Mouse (Mus musculus) intestine, embryonic 15.5 days (tissue): ENCODE results near the gene Nacc1. TPM values are rescaled to one million over a fixed set of nuclear protein-coding genes. Genes with fewer than 3 reads are reported as not detected.

Experiments used
- ATAC-seq: fragments of 200-750 bp; cut with Nextera tagmentation; 2 replicates; pipeline ENCODE4 v1.8.0; 2017; ENCODE audit warnings: moderate TSS enrichment, moderate library complexity
- H3K27ac ChIP-seq: fragments of 300-500 bp; sonication (generic); 2 replicates; pipeline ENCODE4 v1.5.1; 2015; ENCODE audit warnings: mild to moderate bottlenecking, inconsistent platforms
- H3K27me3 ChIP-seq: fragments of 300-500 bp; sonication (generic); replicated peaks from 2 replicates; pipeline ENCODE4 v1.6.1; 2015; ENCODE audit warnings: inconsistent platforms
- H3K36me3 ChIP-seq: fragments of 300-500 bp; sonication (generic); 2 replicates; pipeline ENCODE4 v1.6.1; 2015; ENCODE audit warnings: inconsistent platforms
- H3K4me1 ChIP-seq: fragments of 300-500 bp; sonication (generic); replicated peaks from 2 replicates; pipeline ENCODE4 v1.6.1; 2015; ENCODE audit warnings: inconsistent platforms
- H3K4me2 ChIP-seq: fragments of 300-500 bp; sonication (generic); replicated peaks from 2 replicates; pipeline ENCODE4 v1.6.1; 2015; ENCODE audit warnings: mild to moderate bottlenecking, inconsistent platforms
- H3K4me3 ChIP-seq: fragments of 300-500 bp; sonication (generic); replicated peaks from 2 replicates; pipeline ENCODE4 v1.5.1; 2015; ENCODE audit warnings: inconsistent platforms
- H3K9ac ChIP-seq: fragments of 300-500 bp; sonication (generic); 2 replicates; pipeline ENCODE4 v1.6.1; 2015; ENCODE audit warnings: inconsistent platforms
- H3K9me3 ChIP-seq: fragments of 300-500 bp; sonication (generic); 2 replicates; pipeline ENCODE4 v1.6.1; 2016; ENCODE audit warnings: inconsistent platforms
- WGBS: fragments of 180-500 bp; shearing (Covaris S2); methylation state at CpG from one replicate; pipeline ENCODE4 v1.1.7; 2015; 5-methylcytosine and 5-hydroxymethylcytosine counted together
- polyA plus RNA-seq: library from polyadenylated mRNA; unstranded; fragments of >200 nt; fragmentation: Nextera tagmentation; extraction: Ambion mirVana; gene quantifications from 2 replicates; pipeline ENCODE4 v1.2.1, GENCODE M21; 2015

Nacc1 gene
- polyA plus RNA-seq, 1 experiment from 2014 or later, result 14.8 TPM

DNA sequence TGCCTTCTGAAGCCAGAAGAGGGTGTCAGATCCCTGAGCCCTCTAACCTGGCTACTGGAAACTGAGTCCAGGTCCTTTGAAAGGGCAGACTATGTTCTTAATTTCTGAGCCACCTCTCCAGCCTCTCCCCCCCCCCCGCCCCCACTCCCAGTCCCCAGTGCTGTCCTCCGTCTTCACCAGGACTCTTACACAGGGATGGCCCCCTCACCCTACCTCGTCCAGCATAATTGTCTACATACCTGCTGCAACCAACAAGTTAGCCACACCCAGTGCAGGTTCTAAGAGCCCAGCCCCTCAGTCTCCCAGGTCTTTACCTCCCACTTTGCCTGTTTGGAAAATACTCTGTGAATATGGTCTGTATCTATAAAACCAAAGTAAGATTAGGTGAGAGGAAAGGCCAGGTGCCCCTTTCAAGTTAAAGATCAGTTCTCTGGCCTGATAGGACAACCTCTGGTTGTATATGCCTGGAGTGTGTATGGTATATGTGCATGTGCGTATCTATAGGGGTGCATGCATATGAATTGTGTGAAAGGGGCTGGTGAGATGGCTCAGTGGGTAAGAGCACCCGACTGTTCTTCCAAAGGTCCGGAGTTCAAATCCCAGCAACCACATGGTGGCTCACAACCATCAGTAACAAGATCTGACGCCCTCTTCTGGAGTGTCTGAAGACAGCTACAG, 46.9 kb downstream of the Nacc1 start:
- Histone ChIP-seq H3K9me3 (no peaks in the 10 kb centered on the region), H3K36me3 (no peaks in the 10 kb centered on the region), H3K27ac (no peak overlapping the region), H3K9ac (no peak overlapping the region), H3K4me1 (peaks cover 23% of the 10 kb centered on the region), H3K27me3 (no peaks in the 10 kb centered on the region), H3K4me2 (no peak overlapping the region), H3K4me3 (no peak overlapping the region)
- ATAC-seq, result no peak
- 60% methylated on average over 7 of the region's 7 CpGs for WGBS

DNA sequence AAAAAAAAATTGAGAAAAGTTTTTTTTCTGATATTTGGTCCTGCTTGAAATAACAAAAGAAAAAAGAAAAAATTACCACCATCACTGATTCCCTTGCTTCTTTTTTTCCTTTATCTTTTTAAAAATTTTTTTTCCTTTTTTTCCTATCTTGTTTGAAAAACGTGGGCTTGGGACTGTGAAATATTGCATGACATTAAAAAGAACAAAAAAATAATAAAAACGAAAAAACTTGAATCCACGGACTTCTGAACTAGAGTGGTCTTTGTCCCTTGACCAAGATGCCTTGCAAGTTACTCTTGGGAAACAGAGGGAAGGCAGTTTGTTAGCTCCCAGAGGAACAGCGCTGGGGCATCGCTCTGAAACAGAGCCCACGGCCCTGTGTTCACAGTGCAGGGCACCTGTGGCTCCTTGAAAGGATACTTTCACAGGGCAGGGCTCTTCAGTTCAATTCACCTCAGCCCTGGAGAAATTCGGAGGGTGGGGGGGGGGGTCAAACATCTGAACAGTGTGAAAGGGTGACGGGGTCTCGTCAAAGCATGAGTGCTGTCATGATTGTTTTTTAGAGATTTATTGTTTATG, 47.6 kb downstream of the Nacc1 start:
- H3K9ac ChIP-seq, result no peak overlapping the region

DNA sequence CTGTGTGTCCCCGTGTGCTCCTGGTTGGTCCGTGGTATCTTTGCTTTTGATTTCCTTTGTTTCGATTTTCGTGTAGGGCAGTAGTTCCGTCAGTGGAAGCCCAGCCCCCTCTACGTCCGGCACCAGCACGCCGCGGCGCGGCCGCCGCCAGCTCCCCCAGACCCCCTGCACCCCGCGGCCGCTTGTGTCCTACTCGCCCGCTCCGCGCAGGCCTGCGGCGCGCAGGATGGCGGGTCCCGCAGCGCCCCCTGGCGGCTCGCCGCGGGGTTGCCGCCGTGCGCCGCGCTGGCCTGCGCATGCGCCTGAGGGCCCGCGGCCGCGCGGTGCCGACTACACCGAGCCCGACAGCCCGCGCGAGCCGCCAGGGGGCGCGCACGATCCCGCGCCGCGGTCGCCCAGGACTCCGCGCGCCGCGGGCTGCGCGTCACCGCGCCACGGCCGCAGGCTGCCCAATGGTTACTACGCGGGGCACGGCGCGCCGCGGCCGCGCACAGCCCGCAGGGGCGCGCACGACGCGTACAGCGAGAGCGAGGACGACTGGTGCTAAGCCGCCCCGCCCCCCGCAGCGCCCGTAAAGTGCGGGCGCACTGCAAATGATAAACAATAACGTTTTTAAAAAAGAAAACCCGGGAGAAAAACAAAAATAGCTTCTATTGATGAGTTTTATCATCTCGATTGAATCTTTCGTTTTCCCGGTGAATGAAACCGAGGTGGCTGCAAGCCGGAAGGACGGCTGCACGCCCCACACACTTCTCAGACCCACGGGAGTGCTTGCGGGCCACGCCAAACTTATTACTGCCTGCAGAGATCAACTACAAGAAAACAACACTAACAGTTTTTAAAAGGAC, 48.3 kb downstream of the Nacc1 start:
- Histone ChIP-seq H3K27me3 (no peaks in the 10 kb centered on the region), H3K27ac (peak overlapping the region; percentile 89), H3K4me2 (peak overlapping the region; percentile 85), H3K36me3 (no peaks in the 10 kb centered on the region), H3K4me1 (peaks cover 34% of the 10 kb centered on the region), H3K4me3 (peak overlapping the region; percentile 54), H3K9me3 (no peaks in the 10 kb centered on the region), H3K9ac (peak overlapping the region; percentile 61)
- WGBS, result under 1% methylated on average over 105 of the region's 106 CpGs
- ATAC-seq, result peak; percentile 94

More for the DNA sequence above, 47.6 kb downstream of the Nacc1 start:
- WGBS, result 26% methylated on average over 9 of the region's 9 CpGs
- H3K9me3 ChIP-seq, result no peaks in the 10 kb centered on the region
- H3K4me2 ChIP-seq, result peak overlapping the region; percentile 59
- ATAC-seq, result no peak
- H3K36me3 ChIP-seq, result no peaks in the 10 kb centered on the region
- no peaks in the 10 kb centered on the region for H3K27me3 ChIP-seq
- no peak overlapping the region for H3K27ac ChIP-seq
- H3K4me3 ChIP-seq, result peak overlapping the region; percentile 54
- peaks cover 30% of the 10 kb centered on the region for H3K4me1 ChIP-seq

DNA sequence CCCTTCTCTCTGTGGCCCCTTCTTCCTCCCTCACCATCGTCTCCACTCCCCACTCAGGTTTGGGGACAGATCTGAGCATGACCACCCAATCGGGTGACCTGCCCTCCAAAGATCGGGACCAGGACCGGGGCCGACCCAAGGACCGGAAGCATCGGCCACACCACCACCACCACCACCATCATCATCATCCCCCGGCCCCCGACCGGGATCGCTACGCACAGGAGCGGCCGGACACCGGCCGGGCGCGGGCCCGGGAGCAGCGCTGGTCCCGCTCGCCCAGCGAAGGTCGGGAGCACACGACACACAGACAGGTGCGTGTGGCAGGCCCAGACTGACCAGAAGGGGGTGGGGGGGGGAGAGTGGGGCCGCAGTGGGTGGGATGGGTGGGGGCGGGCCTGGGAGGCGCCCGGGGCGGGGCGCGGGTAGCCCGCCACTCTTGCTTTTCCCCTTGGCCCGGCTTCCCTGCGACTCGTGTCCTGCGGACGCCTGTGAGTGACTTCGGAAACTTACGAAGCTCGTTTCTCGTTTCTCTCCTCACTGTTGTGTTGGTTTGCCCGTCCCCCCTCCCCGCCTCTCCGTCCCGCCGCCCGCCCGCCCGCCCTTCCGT, 49.0 kb downstream of the Nacc1 start:
- Histone ChIP-seq H3K4me3 (peak overlapping the region; percentile 54), H3K9me3 (no peaks in the 10 kb centered on the region), H3K27me3 (no peaks in the 10 kb centered on the region), H3K4me2 (peak overlapping the region; percentile 85), H3K9ac (peak overlapping the region; percentile 61), H3K36me3 (no peaks in the 10 kb centered on the region), H3K27ac (peak overlapping the region; percentile 89), H3K4me1 (peaks cover 34% of the 10 kb centered on the region)
- under 1% methylated on average over 52 of the region's 52 CpGs for WGBS
- ATAC-seq, result peak; percentile 42

DNA sequence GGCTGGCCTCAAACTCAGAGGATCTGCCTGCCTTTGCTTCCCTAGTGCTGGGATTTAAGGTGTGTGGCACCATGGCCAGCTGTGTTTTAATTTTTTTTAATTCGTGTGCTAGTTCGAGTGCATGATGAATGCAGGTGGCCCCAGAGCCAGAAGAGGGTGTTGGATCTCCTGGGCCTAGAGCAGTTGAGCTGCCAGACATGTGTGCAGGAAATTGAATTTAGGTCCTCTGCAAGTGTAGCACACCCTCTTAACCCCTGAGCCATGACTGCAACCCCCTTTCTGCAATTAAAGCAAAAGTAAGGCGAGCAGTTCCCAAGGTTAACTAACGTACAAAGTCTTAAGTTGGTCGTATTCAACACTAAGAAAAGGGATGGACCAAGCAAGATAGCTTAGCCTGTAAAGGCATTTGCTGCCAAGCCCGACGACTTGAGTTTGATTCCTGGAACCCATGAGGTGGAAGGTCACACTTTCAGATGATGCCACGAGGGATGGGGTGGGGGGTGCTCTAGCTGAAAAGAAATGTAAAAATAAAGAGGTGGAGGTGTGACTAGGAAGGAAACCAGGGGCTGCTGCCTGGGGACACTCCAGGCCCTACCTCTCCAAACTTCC, 49.6 kb downstream of the Nacc1 start:
- Histone ChIP-seq H3K27me3 (no peaks in the 10 kb centered on the region), H3K36me3 (no peaks in the 10 kb centered on the region)
- WGBS, result 35% methylated on average over 8 of the region's 8 CpGs

DNA sequence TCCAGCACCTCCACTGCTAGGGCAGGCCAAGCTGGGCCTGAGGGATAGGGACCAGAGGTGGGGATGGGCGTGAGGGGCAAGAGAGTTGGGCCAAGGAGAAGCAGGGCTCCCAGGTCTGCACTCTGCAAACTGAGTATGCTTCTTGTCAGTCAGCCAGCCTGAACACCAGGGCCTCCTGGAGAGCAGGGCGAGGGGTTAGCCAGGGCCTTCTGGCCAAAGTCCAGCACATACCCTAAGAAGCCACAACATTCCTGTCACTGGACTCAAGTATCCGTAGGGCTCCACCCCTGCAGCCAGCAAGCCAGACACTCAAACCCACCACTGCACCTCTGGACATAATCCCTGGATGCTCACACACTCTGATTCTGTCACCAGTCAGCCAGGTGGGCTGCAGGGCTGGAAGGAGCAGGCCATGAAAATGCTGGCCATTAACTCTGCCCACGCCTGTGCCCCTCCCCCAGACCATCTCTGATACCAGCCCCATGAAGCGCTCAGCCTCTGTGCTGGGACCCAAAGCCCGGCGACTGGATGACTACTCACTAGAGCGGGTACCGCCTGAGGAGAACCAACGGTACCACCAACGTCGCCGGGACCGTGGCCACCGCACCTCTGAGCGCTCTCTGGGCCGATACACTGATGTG, 51.5 kb downstream of the Nacc1 start:
- no peak overlapping the region for H3K9ac ChIP-seq

More for the DNA sequence above, 49.6 kb downstream of the Nacc1 start:
- H3K9ac ChIP-seq, result peak overlapping the region; percentile 61
- no peaks in the 10 kb centered on the region for H3K9me3 ChIP-seq
- H3K4me3 ChIP-seq, result peak overlapping the region; percentile 54
- peaks cover 34% of the 10 kb centered on the region for H3K4me1 ChIP-seq
- ATAC-seq, result no peak
- peak overlapping the region; percentile 89; the same call in 1 of the 2 replicates for H3K27ac ChIP-seq
- H3K4me2 ChIP-seq, result peak overlapping the region; percentile 85

DNA sequence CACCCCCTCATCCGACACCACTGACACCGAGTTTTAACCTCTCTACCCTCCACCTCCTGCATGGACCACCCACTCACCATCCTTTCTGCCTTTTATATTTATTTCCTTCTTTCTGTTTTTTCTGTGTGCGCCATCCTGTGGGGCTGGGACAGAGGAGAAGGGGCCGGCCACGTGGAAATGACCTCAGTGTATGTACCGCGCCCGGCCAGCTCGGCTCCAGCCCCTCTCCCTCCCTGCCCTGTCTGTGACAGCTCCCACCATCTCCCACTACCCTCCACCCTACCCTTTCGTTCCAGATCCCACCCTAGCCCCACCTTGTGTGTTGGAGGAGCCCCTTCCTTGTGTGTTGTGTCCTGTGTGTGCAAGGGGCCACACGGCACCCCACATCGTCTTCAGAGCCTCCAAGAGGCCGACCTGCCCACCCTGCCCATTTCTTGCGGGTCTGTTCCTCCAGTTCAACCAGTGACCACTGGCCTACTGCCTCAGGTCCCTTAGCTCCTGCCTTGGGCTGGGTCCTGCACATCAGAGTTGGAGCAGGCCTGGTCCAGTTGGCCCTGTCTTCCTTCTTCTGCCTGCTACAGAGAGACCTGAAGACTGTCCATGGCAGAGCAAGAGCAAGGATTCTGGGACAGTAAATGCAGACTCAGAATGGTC, 52.1 kb downstream of the Nacc1 start:
- ATAC-seq, result no peak
- WGBS, result 69% methylated on average over 14 of the region's 14 CpGs
- Histone ChIP-seq H3K9ac (no peak overlapping the region), H3K4me3 (no peak overlapping the region), H3K4me2 (no peak overlapping the region), H3K27me3 (no peaks in the 10 kb centered on the region), H3K4me1 (peaks cover 27% of the 10 kb centered on the region), H3K9me3 (no peaks in the 10 kb centered on the region), H3K36me3 (no peaks in the 10 kb centered on the region), H3K27ac (0 out of 2 replicates have a peak overlapping the region, but pooled peaks have one; percentile 13)

More for the DNA sequence above, 51.5 kb downstream of the Nacc1 start:
- Histone ChIP-seq H3K27ac (0 out of 2 replicates have a peak overlapping the region, but pooled peaks have one; percentile 13), H3K4me1 (peaks cover 27% of the 10 kb centered on the region), H3K4me3 (no peak overlapping the region), H3K36me3 (no peaks in the 10 kb centered on the region), H3K27me3 (no peaks in the 10 kb centered on the region), H3K9me3 (no peaks in the 10 kb centered on the region), H3K4me2 (no peak overlapping the region)
- ATAC-seq, result no peak
- 79% methylated on average over 17 of the region's 17 CpGs for whole genome bisulfite sequencing

DNA sequence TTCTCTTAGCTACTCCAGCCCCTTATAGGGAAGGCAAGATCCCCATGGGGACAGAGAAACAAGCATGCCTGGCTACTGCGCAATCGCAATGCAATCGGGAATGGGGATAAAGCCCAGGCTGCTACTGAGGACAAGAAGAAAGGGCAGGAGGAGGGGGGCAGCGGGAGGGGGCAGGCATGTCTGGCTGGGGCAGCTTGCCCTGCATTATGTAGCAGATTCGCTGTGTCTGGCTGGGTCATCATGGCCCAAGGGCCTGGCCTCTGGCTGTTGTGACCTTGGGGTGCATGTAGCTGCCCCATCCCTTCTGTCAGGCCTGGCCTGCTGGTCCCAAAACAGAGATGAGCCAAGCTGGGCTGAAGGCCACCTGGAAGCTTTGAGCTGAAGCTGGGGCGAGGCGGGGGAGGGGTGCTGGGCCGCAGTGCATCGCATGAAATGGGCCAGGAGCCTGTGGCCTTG, 52.8 kb downstream of the Nacc1 start:
- peaks cover 24% of the 10 kb centered on the region for H3K4me1 ChIP-seq
- no peak overlapping the region for H3K4me3 ChIP-seq
- H3K27me3 ChIP-seq, result no peaks in the 10 kb centered on the region
- WGBS, result 60% methylated on average over 9 of the region's 9 CpGs
- no peak overlapping the region for H3K27ac ChIP-seq
- ATAC-seq, result no peak
- H3K36me3 ChIP-seq, result no peaks in the 10 kb centered on the region
- no peaks in the 10 kb centered on the region for H3K9me3 ChIP-seq
- H3K9ac ChIP-seq, result no peak overlapping the region
- no peak overlapping the region for H3K4me2 ChIP-seq

DNA sequence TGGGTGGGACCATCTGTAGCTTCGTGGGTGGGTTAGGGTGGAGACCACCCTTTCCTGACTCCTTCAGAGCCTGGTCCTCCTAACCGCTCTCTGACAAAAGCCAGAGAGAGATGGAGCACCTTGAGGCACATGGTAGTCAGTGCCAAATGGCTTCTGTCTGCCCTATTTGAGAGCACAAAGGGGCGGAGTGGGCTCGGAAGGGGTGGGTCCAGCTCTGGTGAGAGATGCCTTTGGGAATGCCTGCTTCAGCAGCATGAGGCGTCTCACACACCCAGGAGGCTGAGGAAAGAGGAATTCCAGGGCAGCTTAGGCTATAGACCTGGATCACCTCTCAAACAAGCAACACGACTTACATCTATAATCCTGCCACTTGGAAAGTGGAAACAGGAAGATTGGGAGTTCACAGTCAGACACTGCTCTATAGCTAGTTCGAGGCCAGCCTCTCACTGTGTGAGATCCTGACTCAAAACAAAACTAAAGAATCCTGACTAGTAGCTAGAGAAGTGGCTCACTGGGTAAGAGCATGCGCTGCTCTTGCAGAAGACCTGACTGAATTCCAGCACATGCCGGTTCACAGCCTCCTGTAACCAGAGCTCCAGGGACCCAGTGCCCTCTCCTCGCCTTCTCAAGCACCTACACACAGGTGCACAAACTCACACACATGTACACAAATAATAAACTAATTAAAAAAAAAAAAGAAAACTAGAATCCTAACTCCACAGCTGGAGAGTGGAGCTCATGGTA, 53.6 kb downstream of the Nacc1 start:
- WGBS, result 44% methylated on average over 10 of the region's 10 CpGs

DNA sequence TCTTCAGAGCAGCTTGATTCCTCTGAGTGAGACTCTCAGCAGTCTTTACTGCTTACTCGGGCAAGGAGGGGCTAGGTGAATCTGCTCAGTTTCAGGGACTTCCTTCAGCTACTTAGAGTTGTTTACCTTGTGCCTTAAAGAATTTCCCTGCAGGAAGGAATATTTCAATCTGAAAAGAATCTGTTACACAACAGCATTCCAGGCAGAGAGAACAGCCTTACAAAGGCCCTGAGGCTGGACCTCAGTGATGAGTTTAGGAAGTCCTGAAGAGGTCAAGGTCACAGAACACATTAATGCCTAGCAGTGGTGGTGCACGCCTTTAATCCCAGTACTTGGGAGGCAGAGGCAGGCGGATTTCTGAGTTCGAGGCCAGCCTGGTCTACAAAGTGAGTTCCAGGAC, 55.8 kb downstream of the Nacc1 start:
- ATAC-seq, result no peak
- Histone ChIP-seq H3K27me3 (no peaks in the 10 kb centered on the region), H3K4me2 (no peak overlapping the region), H3K4me3 (no peak overlapping the region), H3K9me3 (no peaks in the 10 kb centered on the region), H3K27ac (no peak overlapping the region), H3K36me3 (no peaks in the 10 kb centered on the region), H3K4me1 (peaks cover 17% of the 10 kb centered on the region), H3K9ac (no peak overlapping the region)
- 86% methylated on average over 4 of the region's 4 CpGs for WGBS

More for the DNA sequence above, 53.6 kb downstream of the Nacc1 start:
- Histone ChIP-seq H3K27ac (no peak overlapping the region), H3K36me3 (no peaks in the 10 kb centered on the region), H3K4me3 (no peak overlapping the region), H3K9me3 (no peaks in the 10 kb centered on the region), H3K27me3 (no peaks in the 10 kb centered on the region), H3K4me2 (no peak overlapping the region), H3K4me1 (peaks cover 24% of the 10 kb centered on the region), H3K9ac (no peak overlapping the region)
- ATAC-seq, result no peak
